In genomic region chr6:128843479-128843992, GRCm38 (mm10) we compare ENCODE assay signal across 8 mouse cellular contexts. TPM values are rescaled to one million over a fixed set of nuclear protein-coding genes. Genes with fewer than 3 reads are reported as not detected.
DNase-seq lines count a peak whose midpoint lies in the region; ATAC-seq and TF ChIP-seq lines count a peak whose summit lies in the region.

No protein-coding gene starts in this region.

- H3K4me3 ChIP-seq in erythroblast, embryonic 14.5 days (replicated peaks), result peak overlapping the region; percentile 80
- peak overlapping the region; percentile 68 for H3K4me3 ChIP-seq in bone marrow macrophage, adult 2 months (ENCODE audit: insufficient read depth, low read length)
- peak overlapping the region; percentile 93 for H3K4me3 ChIP-seq in gastrocnemius, adult 2 months
- H3K4me3 ChIP-seq in hindbrain, embryonic 16.5 days (ENCODE audit: low read length), result peak overlapping the region; percentile 81
- H3K4me3 ChIP-seq in liver, embryonic 11.5 days (ENCODE audit: low read depth, low read length), result peak overlapping the region; percentile 66
- peak overlapping the region; percentile 63 for H3K4me3 ChIP-seq in myocyte
- H3K4me3 ChIP-seq in stomach, embryonic 16.5 days (replicated peaks; ENCODE audit: low read length), result peak overlapping the region; percentile 73

- H3K4me2 ChIP-seq in hindbrain, embryonic 16.5 days (ENCODE audit: low read length), result peak overlapping the region; percentile 74
- peak overlapping the region; percentile 95 for H3K4me2 ChIP-seq in liver, embryonic 11.5 days
- H3K4me2 ChIP-seq in myocyte (ENCODE audit: low read depth), result peak overlapping the region; percentile 89
- H3K4me2 ChIP-seq in stomach, embryonic 16.5 days (ENCODE audit: low read depth, low read length), result peak overlapping the region; percentile 77

- under 1% methylated on average over 22 of the region's 22 CpGs for WGBS in hindbrain, embryonic 16.5 days
- under 1% methylated on average over 22 of the region's 22 CpGs for WGBS in liver, embryonic 11.5 days
- WGBS in stomach, embryonic 16.5 days, result under 1% methylated on average over 22 of the region's 22 CpGs

- intact Hi-C loops in gastrocnemius, adult 2 months (cut with DNase I), result loop anchor here (10.0 kb wide), 1 partner anchor 691 kb away; the partner anchor contains the start of gene Gabarapl1

- H3K9me3 ChIP-seq in erythroblast, embryonic 14.5 days (ENCODE audit: control insufficient read depth, low read length), result no peaks in the 10 kb centered on the region
- H3K9me3 ChIP-seq in hindbrain, embryonic 16.5 days (ENCODE audit: control insufficient read depth, low read length), result no peaks in the 10 kb centered on the region
- H3K9me3 ChIP-seq in liver, embryonic 11.5 days (ENCODE audit: control insufficient read depth, low read length), result no peaks in the 10 kb centered on the region
- H3K9me3 ChIP-seq in stomach, embryonic 16.5 days (replicated peaks; ENCODE audit: control insufficient read depth, low read length), result no peaks in the 10 kb centered on the region

- H3ac ChIP-seq in myocyte (ENCODE audit: control insufficient read depth, insufficient read length), result peak overlapping the region; percentile 70

- H3K36me3 ChIP-seq in erythroblast, embryonic 14.5 days (ENCODE audit: control insufficient read depth), result no peaks in the 10 kb centered on the region
- H3K36me3 ChIP-seq in hindbrain, embryonic 16.5 days (ENCODE audit: control insufficient read depth, insufficient read depth, low read length), result no peaks in the 10 kb centered on the region
- H3K36me3 ChIP-seq in liver, embryonic 11.5 days (ENCODE audit: control insufficient read depth, insufficient read depth, low read length), result no peaks in the 10 kb centered on the region
- H3K36me3 ChIP-seq in myocyte (ENCODE audit: control insufficient read depth, insufficient read depth), result no peaks in the 10 kb centered on the region
- no peaks in the 10 kb centered on the region for H3K36me3 ChIP-seq in stomach, embryonic 16.5 days (ENCODE audit: control insufficient read depth, insufficient read depth, low read length)

- H3K4me1 ChIP-seq in erythroblast, embryonic 14.5 days (ENCODE audit: control insufficient read depth), result peaks cover 57% of the 10 kb centered on the region
- peaks cover 17% of the 10 kb centered on the region for H3K4me1 ChIP-seq in bone marrow macrophage, adult 2 months (ENCODE audit: control insufficient read depth, insufficient read depth, low read length)
- H3K4me1 ChIP-seq in hindbrain, embryonic 16.5 days (ENCODE audit: control insufficient read depth, insufficient read depth, low read depth, low read length), result peaks cover 10% of the 10 kb centered on the region; the same call in 1 of the 2 replicates
- peaks cover 15% of the 10 kb centered on the region for H3K4me1 ChIP-seq in liver, embryonic 11.5 days (replicated peaks; ENCODE audit: control insufficient read depth, insufficient read depth, low read length)
- H3K4me1 ChIP-seq in stomach, embryonic 16.5 days (ENCODE audit: control insufficient read depth, insufficient read depth, low read length), result peaks cover 16% of the 10 kb centered on the region; the same call in 1 of the 2 replicates

- H3K27me3 ChIP-seq in erythroblast, embryonic 14.5 days (ENCODE audit: control insufficient read depth), result peaks cover 4% of the 10 kb centered on the region
- no peaks in the 10 kb centered on the region for H3K27me3 ChIP-seq in hindbrain, embryonic 16.5 days (replicated peaks; ENCODE audit: control insufficient read depth, insufficient read depth, low read length)
- no peaks in the 10 kb centered on the region for H3K27me3 ChIP-seq in liver, embryonic 11.5 days (replicated peaks; ENCODE audit: control insufficient read depth, insufficient read depth, low read length)
- H3K27me3 ChIP-seq in myocyte (ENCODE audit: control insufficient read depth, insufficient read depth, insufficient read length), result no peaks in the 10 kb centered on the region
- no peaks in the 10 kb centered on the region for H3K27me3 ChIP-seq in stomach, embryonic 16.5 days (ENCODE audit: control insufficient read depth, insufficient read depth, low read length)

- TF ChIP-seq POLR2A in bone marrow macrophage, adult 2 months (IDR thresholded peaks at IDR 0.05; ENCODE audit: borderline replicate concordance, low read depth, low read length), result no peak
- TF ChIP-seq POLR2A in myocyte (IDR thresholded peaks at IDR 0.05; ENCODE audit: insufficient read length, low read depth), result no peak

- no peaks in the 10 kb centered on the region for H3K79me2 ChIP-seq in myocyte (ENCODE audit: control insufficient read depth, insufficient read depth)

- H3K9ac ChIP-seq in hindbrain, embryonic 16.5 days (ENCODE audit: low read depth, low read length), result peak overlapping the region; percentile 75
- peak overlapping the region; percentile 79 for H3K9ac ChIP-seq in liver, embryonic 11.5 days (ENCODE audit: low read depth, low read length)
- peak overlapping the region; percentile 84 for H3K9ac ChIP-seq in stomach, embryonic 16.5 days (ENCODE audit: low read length)

- H3K27ac ChIP-seq in bone marrow macrophage, adult 2 months (ENCODE audit: insufficient read depth, low read depth, low read length), result peak overlapping the region; percentile 89
- H3K27ac ChIP-seq in gastrocnemius, adult 2 months, result peak overlapping the region; percentile 97
- H3K27ac ChIP-seq in hindbrain, embryonic 16.5 days (ENCODE audit: low read depth, low read length), result peak overlapping the region; percentile 88
- H3K27ac ChIP-seq in liver, embryonic 11.5 days (ENCODE audit: low read depth, low read length), result peak overlapping the region; percentile 79
- peak overlapping the region; percentile 98 for H3K27ac ChIP-seq in stomach, embryonic 16.5 days (ENCODE audit: low read length)

- peak; percentile 75 for DNase-seq in gastrocnemius, adult 2 months
- DNase-seq in liver, embryonic 11.5 days (ENCODE audit: low spot score), result no peak

- ATAC-seq in erythroblast, adult 5-6 weeks (replicated peaks; ENCODE audit: low FRiP score, poor library complexity, severe bottlenecking), result no peak
- peak; percentile 58 for ATAC-seq in hindbrain, embryonic 16.5 days
- peak; percentile 2 for ATAC-seq in liver, embryonic 11.5 days (replicated peaks; ENCODE audit: low FRiP score)
- peak; percentile 15 for ATAC-seq in stomach, embryonic 16.5 days (ENCODE audit: insufficient read depth, low FRiP score)

- TF ChIP-seq CTCF in bone marrow macrophage, adult 2 months (IDR thresholded peaks at IDR 0.05; ENCODE audit: low read depth, low read length), result no peak
- TF ChIP-seq CTCF in gastrocnemius, adult 2 months (IDR thresholded peaks at IDR 0.05), result no peak

RNA-seq across cellular contexts. Expression of gene Klrb1b, which starts 17.4 kb away (rescaled TPM):
- 0.02 TPM in 1 of 2 replicates, not detected in the other for polyA plus RNA-seq in erythroblast, embryonic 14.5 days (2012)
- 2.1 TPM in 1 of 2 replicates, not detected in the other for total RNA-seq in erythroblast, adult 5-6 weeks (2015; ENCODE audit: low replicate concordance)
- total RNA-seq in erythroblast, adult 5-6 weeks (2017; ENCODE audit: low replicate concordance), result 0.94 TPM in 1 of 2 replicates, not detected in the other
- polyA plus RNA-seq in bone marrow macrophage, adult 2 months (2012; ENCODE audit: insufficient read depth, insufficient read length, missing spikeins), result not detected in 2 replicates
- total RNA-seq in gastrocnemius, adult 2 months (2021), result not detected
- polyA plus RNA-seq in hindbrain, embryonic 16.5 days (2015; fragmentation: Nextera tagmentation; extraction: Ambion mirVana), result not detected in 2 replicates
- polyA plus RNA-seq in liver, embryonic 11.5 days (2014; fragmentation: Nextera tagmentation; extraction: Ambion mirVana), result not detected in 2 replicates
- not detected for polyA plus RNA-seq in myocyte (2012; fragmentation: generic; extraction: Trizol)
- 0.56 and 0.81 TPM in 2 replicates for polyA plus RNA-seq in stomach, embryonic 16.5 days (2015; fragmentation: Nextera tagmentation; extraction: Ambion mirVana)

RNA-seq across cellular contexts. Expression of gene Gm44511, which starts 17.4 kb away (rescaled TPM):
- not detected in 2 replicates for polyA plus RNA-seq in erythroblast, embryonic 14.5 days (2012)
- 1.7 and 3.8 TPM in 2 replicates for total RNA-seq in erythroblast, adult 5-6 weeks (2015; ENCODE audit: low replicate concordance)
- total RNA-seq in erythroblast, adult 5-6 weeks (2017; ENCODE audit: low replicate concordance), result not detected in 2 replicates
- polyA plus RNA-seq in bone marrow macrophage, adult 2 months (2012; ENCODE audit: insufficient read depth, insufficient read length, missing spikeins), result not detected in 2 replicates
- total RNA-seq in gastrocnemius, adult 2 months (2021), result not detected
- not detected in 2 replicates for polyA plus RNA-seq in hindbrain, embryonic 16.5 days (2015; fragmentation: Nextera tagmentation; extraction: Ambion mirVana)
- polyA plus RNA-seq in liver, embryonic 11.5 days (2014; fragmentation: Nextera tagmentation; extraction: Ambion mirVana), result not detected in 2 replicates
- polyA plus RNA-seq in myocyte (2012; fragmentation: generic; extraction: Trizol), result not detected
- 0.44 TPM in 1 of 2 replicates, not detected in the other for polyA plus RNA-seq in stomach, embryonic 16.5 days (2015; fragmentation: Nextera tagmentation; extraction: Ambion mirVana)

RNA-seq across cellular contexts. Expression of gene Clec2i, which starts 43.9 kb away (rescaled TPM):
- polyA plus RNA-seq in erythroblast, embryonic 14.5 days (2012), result not detected in 2 replicates
- total RNA-seq in erythroblast, adult 5-6 weeks (2015; ENCODE audit: low replicate concordance), result 2.7 and 5.4 TPM in 2 replicates
- 3.8 and 4.0 TPM in 2 replicates for total RNA-seq in erythroblast, adult 5-6 weeks (2017; ENCODE audit: low replicate concordance)
- polyA plus RNA-seq in bone marrow macrophage, adult 2 months (2012; ENCODE audit: insufficient read depth, insufficient read length, missing spikeins), result 4.0 and 7.6 TPM in 2 replicates
- total RNA-seq in gastrocnemius, adult 2 months (2021), result not detected
- not detected in 2 replicates for polyA plus RNA-seq in hindbrain, embryonic 16.5 days (2015; fragmentation: Nextera tagmentation; extraction: Ambion mirVana)
- not detected in 2 replicates for polyA plus RNA-seq in liver, embryonic 11.5 days (2014; fragmentation: Nextera tagmentation; extraction: Ambion mirVana)
- polyA plus RNA-seq in myocyte (2012; fragmentation: generic; extraction: Trizol), result not detected
- polyA plus RNA-seq in stomach, embryonic 16.5 days (2015; fragmentation: Nextera tagmentation; extraction: Ambion mirVana), result 0.17 and 0.25 TPM in 2 replicates

RNA-seq across cellular contexts. Expression of gene BC035044, which starts 47.4 kb away (rescaled TPM):
- not detected in 2 replicates for polyA plus RNA-seq in erythroblast, embryonic 14.5 days (2012)
- 11.3 and 24.5 TPM in 2 replicates for total RNA-seq in erythroblast, adult 5-6 weeks (2015; ENCODE audit: low replicate concordance)
- total RNA-seq in erythroblast, adult 5-6 weeks (2017; ENCODE audit: low replicate concordance), result 14.5 and 19.4 TPM in 2 replicates
- 1.4 and 1.5 TPM in 2 replicates for polyA plus RNA-seq in bone marrow macrophage, adult 2 months (2012; ENCODE audit: insufficient read depth, insufficient read length, missing spikeins)
- not detected for total RNA-seq in gastrocnemius, adult 2 months (2021)
- polyA plus RNA-seq in hindbrain, embryonic 16.5 days (2015; fragmentation: Nextera tagmentation; extraction: Ambion mirVana), result 0.49 and 0.72 TPM in 2 replicates
- polyA plus RNA-seq in liver, embryonic 11.5 days (2014; fragmentation: Nextera tagmentation; extraction: Ambion mirVana), result 4.7 and 5.3 TPM in 2 replicates
- polyA plus RNA-seq in myocyte (2012; fragmentation: generic; extraction: Trizol), result not detected
- polyA plus RNA-seq in stomach, embryonic 16.5 days (2015; fragmentation: Nextera tagmentation; extraction: Ambion mirVana), result 1.5 and 2.1 TPM in 2 replicates

RNA-seq across cellular contexts. Expression of gene Klrb1c, which starts 54.5 kb away (rescaled TPM):
- polyA plus RNA-seq in erythroblast, embryonic 14.5 days (2012), result not detected in 2 replicates
- total RNA-seq in erythroblast, adult 5-6 weeks (2015; ENCODE audit: low replicate concordance), result not detected in 2 replicates
- total RNA-seq in erythroblast, adult 5-6 weeks (2017; ENCODE audit: low replicate concordance), result 0.68 and 1.8 TPM in 2 replicates
- polyA plus RNA-seq in bone marrow macrophage, adult 2 months (2012; ENCODE audit: insufficient read depth, insufficient read length, missing spikeins), result not detected in 2 replicates
- total RNA-seq in gastrocnemius, adult 2 months (2021), result not detected
- 0.11 and 0.15 TPM in 2 replicates for polyA plus RNA-seq in hindbrain, embryonic 16.5 days (2015; fragmentation: Nextera tagmentation; extraction: Ambion mirVana)
- not detected in 2 replicates for polyA plus RNA-seq in liver, embryonic 11.5 days (2014; fragmentation: Nextera tagmentation; extraction: Ambion mirVana)
- not detected for polyA plus RNA-seq in myocyte (2012; fragmentation: generic; extraction: Trizol)
- polyA plus RNA-seq in stomach, embryonic 16.5 days (2015; fragmentation: Nextera tagmentation; extraction: Ambion mirVana), result 0.25 and 0.27 TPM in 2 replicates
